Mouse (Mus musculus): Measurements from ENCODE around the gene Olig1.

Gene Olig1

GRCm38 (mm10) chr16:91271634-91272033 lies 2.1 kb downstream of the Olig1 start:
- no peak for TF ChIP-seq GATA4 (IDR thresholded peaks at IDR 0.05; ENCODE audit: insufficient replicate concordance, low read length)

- no peak for TF ChIP-seq GATA4 (IDR thresholded peaks at IDR 0.05; ENCODE audit: insufficient replicate concordance, low read length)
Measured at GRCm38 (mm10) chr16:91280516-91280915, 10.9 kb downstream of the Olig1 start.

- no peak for TF ChIP-seq GATA4 (IDR thresholded peaks at IDR 0.05; ENCODE audit: insufficient replicate concordance, low read length)
Measured at GRCm38 (mm10) chr16:91292080-91292479, 22.5 kb downstream of the Olig1 start.

GRCm38 (mm10) chr16:91292719-91293333 lies 23.3 kb downstream of the Olig1 start:
- TF ChIP-seq GATA4 (IDR thresholded peaks at IDR 0.05; ENCODE audit: insufficient replicate concordance, low read length), result no peak

- no peak for TF ChIP-seq GATA4 (IDR thresholded peaks at IDR 0.05; ENCODE audit: insufficient replicate concordance, low read length)
Measured at GRCm38 (mm10) chr16:91297726-91298125, 28.2 kb downstream of the Olig1 start.

GRCm38 (mm10) chr16:91299412-91299811 lies 29.8 kb downstream of the Olig1 start:
- TF ChIP-seq GATA4 (IDR thresholded peaks at IDR 0.05; ENCODE audit: insufficient replicate concordance, low read length), result no peak

GRCm38 (mm10) chr16:91300641-91301441 lies 31.3 kb downstream of the Olig1 start:
- TF ChIP-seq GATA4 (IDR thresholded peaks at IDR 0.05; ENCODE audit: insufficient replicate concordance, low read length), result no peak

- TF ChIP-seq GATA4 (IDR thresholded peaks at IDR 0.05; ENCODE audit: insufficient replicate concordance, low read length), result no peak
Measured at GRCm38 (mm10) chr16:91301454-91301853, 31.9 kb downstream of the Olig1 start.

GRCm38 (mm10) chr16:91303776-91304709 lies 34.5 kb downstream of the Olig1 start:
- TF ChIP-seq GATA4 (IDR thresholded peaks at IDR 0.05; ENCODE audit: insufficient replicate concordance, low read length), result no peak

GRCm38 (mm10) chr16:91305512-91306111 lies 36.0 kb downstream of the Olig1 start:
- TF ChIP-seq GATA4 (IDR thresholded peaks at IDR 0.05; ENCODE audit: insufficient replicate concordance, low read length), result no peak

GRCm38 (mm10) chr16:91309872-91310271 lies 40.3 kb downstream of the Olig1 start:
- TF ChIP-seq GATA4 (IDR thresholded peaks at IDR 0.05; ENCODE audit: insufficient replicate concordance, low read length), result no peak

GRCm38 (mm10) chr16:91312921-91313320 lies 43.3 kb downstream of the Olig1 start:
- TF ChIP-seq GATA4 (IDR thresholded peaks at IDR 0.05; ENCODE audit: insufficient replicate concordance, low read length), result no peak

GRCm38 (mm10) chr16:91314114-91314775 lies 44.7 kb downstream of the Olig1 start:
- no peak for TF ChIP-seq GATA4 (IDR thresholded peaks at IDR 0.05; ENCODE audit: insufficient replicate concordance, low read length)

GRCm38 (mm10) chr16:91320191-91320590 lies 50.6 kb downstream of the Olig1 start:
- no peak for TF ChIP-seq GATA4 (IDR thresholded peaks at IDR 0.05; ENCODE audit: insufficient replicate concordance, low read length)

- no peak for TF ChIP-seq GATA4 (IDR thresholded peaks at IDR 0.05; ENCODE audit: insufficient replicate concordance, low read length)
Measured at GRCm38 (mm10) chr16:91320608-91321007, 51.0 kb downstream of the Olig1 start.

All from liver, adult (tissue).